Mouse (Mus musculus) kidney, adult 2 months (tissue): ENCODE measurements around the gene Hist1h4d. TPM values are rescaled to one million over a fixed set of nuclear protein-coding genes. Genes with fewer than 3 reads are reported as not detected.
A peak's percentile ranks its signal among the peaks of the same experiment; 100 is the strongest.
"Not testable (repeated sequence)": the region's sequence is repeated elsewhere in the genome, so short reads cannot be mapped to it uniquely, and the experiment has no call there.

Experiments
- DNase-seq: peaks from one replicate; pipeline ENCODE4 v3.0.0; 2021
- H3K27ac ChIP-seq: fragments of 200-500 bp; 2 replicates; pipeline ENCODE4 v1.5.1; 2012; ENCODE audit warnings: low read depth, low read length, control low read depth, inconsistent platforms; ENCODE audit not compliant: insufficient read depth
- H3K27me3 ChIP-seq: fragments of 200-500 bp; replicated peaks from 2 replicates; pipeline ENCODE4 v1.6.1; 2012; ENCODE audit warnings: mild to moderate bottlenecking, moderate library complexity, low read length, inconsistent platforms; ENCODE audit not compliant: control insufficient read depth, insufficient read depth
- H3K36me3 ChIP-seq: fragments of 200-500 bp; 2 replicates; pipeline ENCODE4 v1.6.1; 2012; ENCODE audit warnings: mild to moderate bottlenecking, moderate library complexity, low read length, inconsistent platforms; ENCODE audit not compliant: control insufficient read depth, insufficient read depth
- H3K4me1 ChIP-seq: fragments of 200-500 bp; 2 replicates; pipeline ENCODE4 v1.6.1; 2011; ENCODE audit warnings: low read length; ENCODE audit not compliant: control insufficient read depth, insufficient read depth
- H3K4me3 ChIP-seq: fragments of 200-500 bp; 2 replicates; pipeline ENCODE4 v1.5.1; 2011; ENCODE audit warnings: mild to moderate bottlenecking, low read depth, low read length, control low read depth; ENCODE audit not compliant: insufficient read depth
- CTCF ChIP-seq: fragments of 200-500 bp; conservative IDR thresholded peaks from 2 replicates; pipeline ENCODE4 v1.5.1; 2011; ENCODE audit warnings: low read depth, mild to moderate bottlenecking, control low read depth, low read length, moderate library complexity, mixed read lengths; ENCODE audit not compliant: insufficient read depth, insufficient read length
- POLR2A ChIP-seq: fragments of 200-500 bp; IDR thresholded peaks from one replicate; pipeline ENCODE4 v1.6.1; 2011; ENCODE audit warnings: low read depth, low read length, control low read depth
- WGBS: fragments of 180-500 bp; shearing (Covaris S2); methylation state at CpG from one replicate; pipeline ENCODE4 v1.1.7; 2018; 5-methylcytosine and 5-hydroxymethylcytosine counted together
- polyA plus RNA-seq: library from polyadenylated mRNA; depleted of rRNA; stranded (reverse); fragments of >200 nt; gene quantifications from 2 replicates; pipeline ENCODE4 v1.2.3, GENCODE M21; 2012

The Hist1h4d gene
- polyA plus RNA-seq, 1 experiment = 3.7 TPM

DNA sequence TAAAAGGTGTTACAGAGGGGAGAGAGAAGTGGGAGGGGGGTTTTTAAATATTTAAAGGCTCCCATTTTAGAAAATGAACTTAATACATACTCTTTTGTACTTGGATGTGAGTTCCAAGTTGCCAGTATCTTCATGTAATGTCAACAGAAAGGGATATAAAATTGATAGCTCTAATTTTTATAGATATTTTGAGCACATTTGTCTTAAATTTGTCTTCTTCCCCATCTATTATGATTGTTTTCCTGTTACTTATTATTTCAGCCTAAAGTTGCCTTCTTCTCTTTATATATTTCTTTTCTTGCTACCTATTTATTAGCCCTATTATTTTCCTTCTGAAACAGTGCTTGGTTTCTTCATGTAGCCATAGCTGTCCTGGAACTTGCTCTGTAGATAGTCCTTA, 28.4 kb upstream of the Hist1h4d start, which contains the start of gene Hist1h1d:
Hist1h1d (plus strand) TSS at position 301 of the 400 bp plus-strand sequence.
- Histone ChIP-seq H3K27ac (no peak within 1 kb of the TSS), H3K27me3 (no peaks in the 10 kb centered on the region)
- DNase-seq = no peak

DNA sequence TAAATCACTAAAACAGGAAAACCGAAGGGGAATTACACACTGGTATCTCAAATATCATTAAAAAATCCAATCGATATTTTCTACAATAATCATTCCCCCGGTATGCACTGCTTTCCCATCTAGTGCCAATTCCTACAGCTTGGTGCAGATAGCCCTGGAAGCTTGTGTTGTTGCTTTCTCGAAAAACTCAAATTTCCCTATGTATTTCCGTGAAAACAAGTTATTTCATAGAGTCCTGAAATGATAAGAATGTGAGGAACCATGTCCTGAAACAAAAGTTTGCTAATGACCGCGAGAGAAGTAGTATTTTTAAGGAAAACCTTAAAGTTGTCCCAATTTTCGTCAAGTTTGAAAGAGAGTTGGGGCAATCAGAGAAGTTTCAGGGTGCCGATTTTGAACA, 27.0 kb upstream of the Hist1h4d start:
- H3K27me3 ChIP-seq = no peaks in the 10 kb centered on the region
- no peak for TF ChIP-seq CTCF
- TF ChIP-seq POLR2A = no peak
- no peak overlapping the region for H3K27ac ChIP-seq
- WGBS = 18% methylated on average over 9 of the region's 9 CpGs
- H3K36me3 ChIP-seq = no peaks in the 10 kb centered on the region
- H3K4me1 ChIP-seq = no peaks in the 10 kb centered on the region
- peak overlapping the region; percentile 52; the same call in 1 of the 2 replicates for H3K4me3 ChIP-seq
- no peak for DNase-seq

More for the DNA sequence above, 28.4 kb upstream of the Hist1h4d start, which contains the start of gene Hist1h1d:
- no peak within 1 kb of the TSS for H3K4me3 ChIP-seq
- H3K36me3 ChIP-seq = no peaks in the 10 kb centered on the region
- TF ChIP-seq POLR2A (no peak), CTCF (no peak)
- H3K4me1 ChIP-seq = no peaks in the 10 kb centered on the region

DNA sequence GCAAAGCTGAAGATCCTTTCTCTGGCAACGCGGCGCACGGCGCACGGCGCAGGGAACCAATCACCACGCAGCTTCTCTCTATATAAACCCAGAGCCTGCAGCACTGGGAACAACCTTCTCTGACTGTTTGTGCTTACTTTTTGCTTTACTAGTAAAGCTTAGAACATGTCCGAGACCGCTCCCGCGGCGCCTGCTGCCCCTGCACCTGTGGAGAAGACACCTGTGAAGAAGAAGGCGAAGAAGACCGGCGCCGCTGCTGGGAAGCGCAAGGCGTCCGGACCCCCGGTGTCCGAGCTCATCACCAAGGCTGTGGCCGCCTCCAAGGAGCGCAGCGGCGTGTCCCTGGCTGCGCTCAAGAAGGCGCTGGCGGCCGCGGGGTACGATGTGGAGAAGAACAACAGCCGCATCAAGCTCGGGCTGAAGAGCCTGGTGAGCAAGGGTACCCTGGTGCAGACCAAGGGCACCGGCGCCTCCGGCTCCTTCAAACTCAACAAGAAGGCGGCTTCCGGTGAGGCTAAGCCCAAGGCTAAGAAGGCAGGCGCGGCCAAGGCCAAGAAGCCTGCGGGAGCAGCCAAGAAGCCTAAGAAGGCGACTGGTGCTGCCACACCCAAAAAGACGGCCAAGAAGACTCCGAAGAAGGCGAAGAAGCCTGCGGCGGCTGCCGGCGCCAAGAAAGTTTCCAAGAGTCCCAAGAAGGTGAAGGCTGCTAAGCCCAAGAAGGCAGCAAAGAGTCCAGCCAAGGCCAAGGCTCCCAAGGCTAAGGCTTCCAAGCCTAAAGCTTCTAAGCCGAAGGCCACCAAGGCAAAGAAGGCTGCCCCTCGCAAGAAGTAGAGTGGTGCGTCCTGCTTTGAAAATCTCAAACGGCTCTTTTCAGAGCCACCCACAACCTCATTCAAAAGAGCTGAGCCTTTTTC, 26.2 kb upstream of the Hist1h4d start:
- Histone ChIP-seq H3K36me3 (no peaks in the 10 kb centered on the region), H3K4me1 (no peaks in the 10 kb centered on the region), H3K4me3 (peak overlapping the region; percentile 52), H3K27ac (peak overlapping the region; percentile 66; the same call in 1 of the 2 replicates), H3K27me3 (no peaks in the 10 kb centered on the region)
- WGBS = under 1% methylated on average over 54 of the region's 54 CpGs
- DNase-seq = peak; percentile 73
- peak; percentile 15 for TF ChIP-seq POLR2A
- TF ChIP-seq CTCF = no peak

DNA sequence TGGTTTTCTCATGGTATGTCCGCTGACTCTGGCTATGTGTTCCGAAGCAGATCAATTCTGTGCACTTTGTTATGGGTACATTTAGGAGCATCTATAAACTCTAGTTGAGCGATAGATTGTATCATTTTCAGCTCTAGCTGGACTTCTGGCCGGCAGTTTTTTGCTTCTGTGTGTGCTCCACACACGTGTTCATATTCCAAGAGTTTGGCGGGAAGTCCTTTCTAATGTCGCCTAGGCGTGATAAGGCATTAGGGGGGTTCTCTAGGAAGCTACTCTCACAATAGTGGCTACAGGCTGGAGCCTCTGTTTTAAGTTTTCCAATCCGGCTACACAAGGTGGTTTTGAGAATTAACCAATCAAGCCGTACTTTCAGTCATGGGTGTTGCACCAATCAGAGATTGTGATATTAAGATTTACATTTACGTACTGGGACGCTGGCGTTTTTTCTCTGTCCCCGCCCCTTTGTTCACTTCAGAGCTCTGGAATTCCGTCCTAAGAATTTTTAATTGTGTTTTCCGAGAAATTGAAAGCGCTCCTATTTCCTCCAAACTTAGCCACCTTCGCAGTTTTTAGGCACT, 25.5 kb upstream of the Hist1h4d start:
- H3K27me3 ChIP-seq = no peaks in the 10 kb centered on the region
- peak; percentile 91 for DNase-seq
- WGBS = under 1% methylated on average over 18 of the region's 18 CpGs

DNA sequence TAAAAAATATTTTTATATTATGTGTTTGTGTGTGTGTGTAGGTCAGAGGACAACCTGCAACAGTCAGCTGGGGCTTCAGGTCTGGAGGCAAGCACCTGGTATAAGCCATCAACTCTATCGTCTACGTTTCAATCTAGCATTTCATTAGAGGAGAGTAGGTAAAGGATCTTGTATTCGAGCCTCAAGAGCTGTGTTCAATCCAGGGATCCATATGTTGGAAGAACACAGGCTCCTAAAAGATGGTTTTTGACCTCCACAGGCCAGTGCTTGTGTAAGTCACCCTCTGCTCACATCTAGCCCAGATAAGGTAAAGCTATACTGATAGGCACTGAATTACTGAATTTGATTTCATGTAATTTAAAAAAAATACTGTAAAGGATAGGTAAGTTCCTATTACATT, 24.5 kb upstream of the Hist1h4d start:
- H3K27ac ChIP-seq = no peak overlapping the region
- no peaks in the 10 kb centered on the region for H3K4me1 ChIP-seq
- H3K27me3 ChIP-seq = no peaks in the 10 kb centered on the region
- WGBS = 71% methylated on average over 3 of the region's 3 CpGs
- TF ChIP-seq POLR2A (no peak), CTCF (no peak)
- no peaks in the 10 kb centered on the region for H3K36me3 ChIP-seq
- DNase-seq = no peak
- no peak overlapping the region for H3K4me3 ChIP-seq

More for the DNA sequence above, 25.5 kb upstream of the Hist1h4d start:
- Histone ChIP-seq H3K4me3 (peak overlapping the region; percentile 52), H3K27ac (peak overlapping the region; percentile 84), H3K36me3 (no peaks in the 10 kb centered on the region), H3K4me1 (no peaks in the 10 kb centered on the region)
- TF ChIP-seq CTCF = no peak
- no peak for TF ChIP-seq POLR2A

DNA sequence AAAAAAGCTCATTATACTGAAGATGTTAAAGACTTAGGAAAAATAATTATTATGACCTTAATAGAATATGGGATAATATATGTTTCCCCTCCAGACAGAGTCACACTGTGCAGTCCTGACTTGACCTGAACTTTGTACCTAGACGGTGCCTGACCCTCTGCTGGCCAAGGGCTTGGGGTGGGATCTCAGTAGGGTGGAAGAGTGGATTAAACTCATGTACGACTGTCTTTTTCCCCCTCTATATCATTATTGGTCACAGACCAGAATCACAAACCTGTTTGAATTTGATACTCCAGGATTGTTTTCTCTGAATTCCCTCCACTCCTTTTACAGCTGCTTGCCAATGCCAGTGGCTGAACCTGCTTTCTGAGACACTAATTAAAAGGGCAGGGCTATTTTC, 20.7 kb upstream of the Hist1h4d start:
- not testable (repeated sequence) for H3K27ac ChIP-seq, DNase-seq, H3K4me3 ChIP-seq, H3K36me3 ChIP-seq, H3K27me3 ChIP-seq, H3K4me1 ChIP-seq
- WGBS = 26% methylated on average over 2 of the region's 2 CpGs

DNA sequence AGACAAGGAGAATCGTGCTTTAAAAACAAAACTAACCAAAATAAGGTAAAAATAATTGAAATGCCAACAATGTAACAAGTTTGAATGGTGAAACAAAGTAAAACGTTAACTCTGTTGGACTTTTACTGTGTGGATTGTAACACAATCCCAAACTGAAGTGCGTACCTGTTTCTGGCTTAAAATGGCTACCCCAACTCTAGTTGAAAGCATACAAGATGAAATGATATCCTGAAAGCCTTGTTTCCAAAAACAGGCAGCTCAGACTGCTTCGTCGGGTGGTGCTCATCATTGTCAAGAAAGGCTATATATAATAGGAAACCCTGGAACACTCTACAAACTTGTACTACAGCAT, 19.9 kb upstream of the Hist1h4d start:
- H3K27me3 ChIP-seq, H3K36me3 ChIP-seq, H3K4me1 ChIP-seq, H3K27ac ChIP-seq, H3K4me3 ChIP-seq, DNase-seq: not testable (repeated sequence)
- 2% methylated on average over 2 of the region's 5 CpGs for WGBS
